Mouse (Mus musculus): ENCODE results near the gene Tgfbrap1. TPM values are rescaled to one million over a fixed set of nuclear protein-coding genes. Genes with fewer than 3 reads are reported as not detected.
A peak's percentile ranks its signal among the peaks of the same experiment; 100 is the strongest.
"Not testable (repeated sequence)": the region's sequence is repeated elsewhere in the genome, so short reads cannot be mapped to it uniquely, and the experiment has no call there.

Gene Tgfbrap1
- polyA plus RNA-seq, 1 experiment from 2014 or later = 15.6 TPM

- 0 out of 2 replicates have a peak, but pooled peaks cover 4% of the 10 kb centered on the region for H3K4me1 ChIP-seq
- no peaks in the 10 kb centered on the region for H3K27me3 ChIP-seq
- peaks cover 50% of the 10 kb centered on the region for H3K36me3 ChIP-seq
- no peak overlapping the region for H3K27ac ChIP-seq (replicated peaks)
- ATAC-seq (ENCODE audit: low FRiP score, low read depth) = peak; percentile 96
- no peak overlapping the region for H3K4me2 ChIP-seq (replicated peaks)
- H3K4me3 ChIP-seq = no peak overlapping the region
- H3K9ac ChIP-seq (replicated peaks) = no peak overlapping the region
- 44% methylated on average over 9 of the region's 9 CpGs for WGBS
- no peaks in the 10 kb centered on the region for H3K9me3 ChIP-seq
Measured at GRCm38 (mm10) chr1:43065615-43066310, 32.7 kb downstream of the Tgfbrap1 start.

GRCm38 (mm10) chr1:43051903-43052302 lies 46.5 kb downstream of the Tgfbrap1 start:
- ATAC-seq (ENCODE audit: low FRiP score, low read depth) = no peak
- H3K4me1 ChIP-seq = no peaks in the 10 kb centered on the region
- H3K36me3 ChIP-seq = peaks cover 68% of the 10 kb centered on the region
- no peak overlapping the region for H3K9ac ChIP-seq (replicated peaks)
- no peaks in the 10 kb centered on the region for H3K9me3 ChIP-seq
- WGBS = 89% methylated on average over 5 of the region's 5 CpGs
- H3K27ac ChIP-seq (replicated peaks) = no peak overlapping the region
- H3K4me3 ChIP-seq = no peak overlapping the region
- no peaks in the 10 kb centered on the region for H3K27me3 ChIP-seq
- no peak overlapping the region for H3K4me2 ChIP-seq (replicated peaks)

GRCm38 (mm10) chr1:43047811-43048210 lies 50.6 kb downstream of the Tgfbrap1 start:
- no peak overlapping the region for H3K4me2 ChIP-seq (replicated peaks)
- no peaks in the 10 kb centered on the region for H3K27me3 ChIP-seq
- 79% methylated on average over 10 of the region's 10 CpGs for WGBS
- no peak overlapping the region for H3K4me3 ChIP-seq
- H3K9ac ChIP-seq (replicated peaks) = no peak overlapping the region
- H3K9me3 ChIP-seq = no peaks in the 10 kb centered on the region
- no peak overlapping the region for H3K27ac ChIP-seq (replicated peaks)
- ATAC-seq (ENCODE audit: low FRiP score, low read depth) = peak; percentile 30; the same call in 1 of the 2 replicates
- H3K4me1 ChIP-seq = no peaks in the 10 kb centered on the region
- peaks cover 36% of the 10 kb centered on the region for H3K36me3 ChIP-seq

GRCm38 (mm10) chr1:43046990-43047389 lies 51.4 kb downstream of the Tgfbrap1 start:
- no peak for ATAC-seq (ENCODE audit: low FRiP score, low read depth)
- Histone ChIP-seq H3K4me1 (no peaks in the 10 kb centered on the region), H3K27me3 (no peaks in the 10 kb centered on the region), H3K36me3 (peaks cover 32% of the 10 kb centered on the region), H3K4me3 (no peak overlapping the region), H3K27ac (replicated peaks) (no peak overlapping the region), H3K9me3 (no peaks in the 10 kb centered on the region), H3K4me2 (replicated peaks) (no peak overlapping the region), H3K9ac (replicated peaks) (no peak overlapping the region)
- 91% methylated on average over 2 of the region's 2 CpGs for WGBS

GRCm38 (mm10) chr1:43045204-43045982 lies 53.0 kb downstream of the Tgfbrap1 start:
- no peaks in the 10 kb centered on the region for H3K27me3 ChIP-seq

GRCm38 (mm10) chr1:43042271-43042670 lies 56.2 kb downstream of the Tgfbrap1 start:
- Histone ChIP-seq H3K36me3 (no peaks in the 10 kb centered on the region), H3K27ac (replicated peaks) (no peak overlapping the region), H3K27me3 (no peaks in the 10 kb centered on the region), H3K9me3 (no peaks in the 10 kb centered on the region), H3K9ac (replicated peaks) (no peak overlapping the region), H3K4me1 (no peaks in the 10 kb centered on the region; the same call in 1 of the 2 replicates), H3K4me2 (replicated peaks) (no peak overlapping the region), H3K4me3 (no peak overlapping the region)
- ATAC-seq (ENCODE audit: low FRiP score, low read depth) = peak; percentile 34; the same call in 1 of the 2 replicates
- 47% methylated on average over 6 of the region's 6 CpGs for WGBS

More at GRCm38 (mm10) chr1:43045204-43045982, 53.0 kb downstream of the Tgfbrap1 start:
- no peak overlapping the region for H3K4me2 ChIP-seq (replicated peaks)
- peaks cover 16% of the 10 kb centered on the region for H3K36me3 ChIP-seq
- H3K27ac ChIP-seq (replicated peaks) = no peak overlapping the region
- no peak overlapping the region for H3K4me3 ChIP-seq
- ATAC-seq (ENCODE audit: low FRiP score, low read depth) = no peak
- no peak overlapping the region for H3K9ac ChIP-seq (replicated peaks)
- 73% methylated on average over 14 of the region's 14 CpGs for WGBS
- H3K4me1 ChIP-seq = no peaks in the 10 kb centered on the region; the same call in 1 of the 2 replicates
- no peaks in the 10 kb centered on the region for H3K9me3 ChIP-seq

- 92% methylated on average over 7 of the region's 7 CpGs for WGBS
- Histone ChIP-seq H3K27me3 (no peaks in the 10 kb centered on the region), H3K9ac (replicated peaks) (no peak overlapping the region), H3K36me3 (0 out of 2 replicates have a peak, but pooled peaks cover 3% of the 10 kb centered on the region), H3K4me3 (no peak overlapping the region), H3K4me1 (no peaks in the 10 kb centered on the region), H3K9me3 (no peaks in the 10 kb centered on the region), H3K4me2 (replicated peaks) (no peak overlapping the region), H3K27ac (replicated peaks) (no peak overlapping the region)
- no peak for ATAC-seq (ENCODE audit: low FRiP score, low read depth)
Measured at GRCm38 (mm10) chr1:43036014-43036413, 62.4 kb downstream of the Tgfbrap1 start.

- H3K4me3 ChIP-seq; H3K36me3 ChIP-seq; H3K27me3 ChIP-seq; H3K9me3 ChIP-seq; ATAC-seq (ENCODE audit: low FRiP score, low read depth); H3K4me1 ChIP-seq; H3K4me2 ChIP-seq (replicated peaks); H3K27ac ChIP-seq (replicated peaks); H3K9ac ChIP-seq (replicated peaks): not testable (repeated sequence)
- 90% methylated on average over 7 of the region's 7 CpGs for WGBS
Measured at GRCm38 (mm10) chr1:43015153-43015685, 83.2 kb downstream of the Tgfbrap1 start.

GRCm38 (mm10) chr1:43010461-43010860 lies 88.0 kb downstream of the Tgfbrap1 start:
- Histone ChIP-seq H3K27ac (replicated peaks) (no peak overlapping the region), H3K4me3 (no peak overlapping the region), H3K4me1 (peaks cover 12% of the 10 kb centered on the region), H3K27me3 (peaks cover 14% of the 10 kb centered on the region), H3K4me2 (replicated peaks) (no peak overlapping the region), H3K9ac (replicated peaks) (no peak overlapping the region), H3K36me3 (no peaks in the 10 kb centered on the region), H3K9me3 (no peaks in the 10 kb centered on the region)
- WGBS = 88% methylated on average over 4 of the region's 4 CpGs
- no peak for ATAC-seq (ENCODE audit: low FRiP score, low read depth)

GRCm38 (mm10) chr1:43006524-43006923 lies 91.9 kb downstream of the Tgfbrap1 start:
- Histone ChIP-seq H3K4me1 (peaks cover 13% of the 10 kb centered on the region), H3K27ac (replicated peaks) (peak overlapping the region; percentile 77), H3K9ac (replicated peaks) (no peak overlapping the region), H3K4me3 (no peak overlapping the region), H3K9me3 (no peaks in the 10 kb centered on the region), H3K36me3 (no peaks in the 10 kb centered on the region), H3K27me3 (peaks cover 17% of the 10 kb centered on the region), H3K4me2 (replicated peaks) (peak overlapping the region; percentile 44)
- no peak for ATAC-seq (ENCODE audit: low FRiP score, low read depth)
- WGBS = 81% methylated on average over 4 of the region's 4 CpGs

GRCm38 (mm10) chr1:43006051-43006514 lies 92.4 kb downstream of the Tgfbrap1 start:
- ATAC-seq (ENCODE audit: low FRiP score, low read depth) = peak; percentile 97
- peaks cover 13% of the 10 kb centered on the region for H3K4me1 ChIP-seq
- H3K4me3 ChIP-seq = peak overlapping the region; percentile 20; the same call in 1 of the 2 replicates
- no peaks in the 10 kb centered on the region for H3K36me3 ChIP-seq
- peak overlapping the region; percentile 44 for H3K4me2 ChIP-seq (replicated peaks)
- peak overlapping the region; percentile 77 for H3K27ac ChIP-seq (replicated peaks)
- 23% methylated on average over 13 of the region's 13 CpGs for WGBS
- H3K27me3 ChIP-seq = peaks cover 17% of the 10 kb centered on the region
- H3K9me3 ChIP-seq = no peaks in the 10 kb centered on the region
- H3K9ac ChIP-seq (replicated peaks) = no peak overlapping the region
